10 mouse cellular contexts compared by ENCODE assay signal in the genomic region with DNA sequence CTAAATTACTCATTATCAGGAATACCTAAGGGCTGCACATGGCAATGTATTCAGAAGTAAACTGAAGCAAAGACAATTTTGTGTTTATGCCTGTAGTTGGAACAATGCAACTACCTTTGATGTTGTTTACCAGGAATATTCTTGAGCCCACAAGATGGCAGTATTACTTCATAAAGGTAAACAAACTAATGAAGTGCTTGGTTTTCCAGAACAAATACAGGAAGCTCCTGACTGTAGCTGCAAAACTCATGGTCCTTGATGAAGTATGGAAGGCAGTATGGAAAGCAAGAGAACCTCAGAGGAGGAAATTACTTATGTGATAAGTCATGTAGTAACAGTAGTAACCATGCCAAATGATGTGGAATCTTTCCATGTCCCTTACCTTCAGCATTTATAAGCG.
DNase-seq lines count a peak whose midpoint lies in the region; ATAC-seq and TF ChIP-seq lines count a peak whose summit lies in the region.
"Had no signal": no experiment of that assay in that cellular context is flagged by ENCODE, and none has a peak within 500 bp of the region (broad histone marks: within the 10 kb centered on the region; RNA-seq: fewer than 3 reads in every experiment).

No protein-coding gene starts in this region.

- TF ChIP-seq CTCF in kidney, adult 2 months (conservative IDR thresholded peaks at IDR 0.05; ENCODE audit: insufficient read depth, insufficient read length, low read depth, low read length): no peak
- TF ChIP-seq CTCF in CH12.LX (conservative IDR thresholded peaks at IDR 0.05 in 1 of 2, IDR thresholded peaks at IDR 0.05 in 1 of 2; ENCODE audit: low read depth in 2 of 2, low read length in 2 of 2): peak in 1 of 2 experiments; percentile 35; a peak in 2 of 4 replicates
- peak; percentile 63 for TF ChIP-seq CTCF in hindbrain, postnatal 0 days (IDR thresholded peaks at IDR 0.05; ENCODE audit: low read depth)

- no peaks in the 10 kb centered on the region for H3K9me3 ChIP-seq in kidney, embryonic 15.5 days (replicated peaks)
- no peaks in the 10 kb centered on the region for H3K9me3 ChIP-seq in CH12.LX (replicated peaks; ENCODE audit: low read length)
- H3K9me3 ChIP-seq in hindbrain, postnatal 0 days (ENCODE audit: low read length): no peaks in the 10 kb centered on the region

- dilution Hi-C loops in CH12.LX (cut with MboI; ENCODE audit: extremely low pct_ligation_motif_present, extremely low pct_unique_long_range_greater_than_20kb, low sequenced_read_pairs): no loop called here

- 98% methylated on average over 1 of the region's 1 CpGs for WGBS in kidney, adult 2 months
- WGBS in kidney, embryonic 15.5 days: 90% methylated on average over 1 of the region's 1 CpGs
- 95% methylated on average over 1 of the region's 1 CpGs for WGBS in hindbrain, postnatal 0 days

- H3K4me1 ChIP-seq in kidney, adult 2 months (ENCODE audit: control insufficient read depth, insufficient read depth, low read length): no peaks in the 10 kb centered on the region
- no peaks in the 10 kb centered on the region for H3K4me1 ChIP-seq in kidney, embryonic 15.5 days
- 0 out of 4 replicates have a peak, but pooled peaks cover 0 to 4% of the 10 kb centered on the region in 2 experiments for H3K4me1 ChIP-seq in CH12.LX (ENCODE audit: control insufficient read depth in 1 of 2, insufficient read depth in 2 of 2)
- no peaks in the 10 kb centered on the region for H3K4me1 ChIP-seq in hindbrain, postnatal 0 days (ENCODE audit: insufficient read depth, low read length)

- H3K79me2 ChIP-seq in CH12.LX (replicated peaks; ENCODE audit: control insufficient read depth, extremely low read depth, insufficient read depth, poor library complexity, severe bottlenecking): no peaks in the 10 kb centered on the region

- H3K4me3 ChIP-seq in kidney, adult 2 months (ENCODE audit: insufficient read depth, low read depth, low read length): no peak overlapping the region
- H3K4me3 ChIP-seq in kidney, embryonic 15.5 days (replicated peaks): no peak overlapping the region
- H3K4me3 ChIP-seq in CH12.LX (replicated peaks in 1 of 3; ENCODE audit: low read depth in 2 of 3, low read length in 2 of 3, poor library complexity in 1 of 3): no peak overlapping the region
- no peak overlapping the region for H3K4me3 ChIP-seq in hindbrain, postnatal 0 days (ENCODE audit: low read length)

- intact Hi-C loops in left cerebral cortex, postnatal 36 days (cut with DNase I): no loop called here

- H3K27me3 ChIP-seq in kidney, adult 2 months (replicated peaks; ENCODE audit: control insufficient read depth, insufficient read depth, low read length): no peaks in the 10 kb centered on the region
- no peaks in the 10 kb centered on the region for H3K27me3 ChIP-seq in kidney, embryonic 15.5 days
- H3K27me3 ChIP-seq in CH12.LX (replicated peaks): no peaks in the 10 kb centered on the region
- H3K27me3 ChIP-seq in hindbrain, postnatal 0 days (ENCODE audit: insufficient read depth, low read length): no peaks in the 10 kb centered on the region

- TF ChIP-seq POLR2A in kidney, adult 2 months (IDR thresholded peaks at IDR 0.05; ENCODE audit: low read depth, low read length): no peak
- TF ChIP-seq POLR2A in CH12.LX (IDR thresholded peaks at IDR 0.05; ENCODE audit: low read depth, low read length): no peak

- peak; percentile 31 for DNase-seq in kidney, adult 2 months
- no peak for DNase-seq in CH12.LX (ENCODE audit: extremely low read depth)
- DNase-seq in adipocyte (ENCODE audit: low spot score): peak; percentile 52
- peak; percentile 80 for DNase-seq in hindbrain, postnatal 0 days (ENCODE audit: low spot score)
- no peak for DNase-seq in left cerebral cortex, postnatal 36 days (ENCODE audit: low spot score in 2 of 2)
- DNase-seq in right cerebral cortex, postnatal 4 days: no peak
- DNase-seq: heart, postnatal 14 days; thymus, postnatal 14 days had no signal

- H3K36me3 ChIP-seq in kidney, adult 2 months (ENCODE audit: control insufficient read depth, insufficient read depth, low read length): no peaks in the 10 kb centered on the region
- H3K36me3 ChIP-seq in kidney, embryonic 15.5 days: no peaks in the 10 kb centered on the region
- H3K36me3 ChIP-seq in CH12.LX (replicated peaks in 1 of 2; ENCODE audit: control insufficient read depth in 1 of 2, insufficient read depth in 1 of 2, low read length in 1 of 2): no peaks in the 10 kb centered on the region
- no peaks in the 10 kb centered on the region for H3K36me3 ChIP-seq in hindbrain, postnatal 0 days (ENCODE audit: insufficient read depth, low read length)

- H3K27ac ChIP-seq in kidney, adult 2 months (ENCODE audit: insufficient read depth, low read depth, low read length): no peak overlapping the region
- H3K27ac ChIP-seq in kidney, embryonic 15.5 days: no peak overlapping the region
- no peak overlapping the region for H3K27ac ChIP-seq in CH12.LX (ENCODE audit: insufficient read depth, low read depth)
- no peak overlapping the region for H3K27ac ChIP-seq in hindbrain, postnatal 0 days

- no peak for TF ChIP-seq EP300 in CH12.LX (IDR thresholded peaks at IDR 0.05; ENCODE audit: low read length)

- H3K4me2 ChIP-seq in kidney, embryonic 15.5 days: no peak overlapping the region
- no peak overlapping the region for H3K4me2 ChIP-seq in CH12.LX (ENCODE audit: insufficient read depth, low read depth, poor library complexity, severe bottlenecking)
- H3K4me2 ChIP-seq in hindbrain, postnatal 0 days (ENCODE audit: low read depth, low read length): no peak overlapping the region

- no peak; the same call in 1 of the 2 replicates for ATAC-seq in kidney, embryonic 15.5 days (replicated peaks; ENCODE audit: low FRiP score)
- 0 out of 2 replicates have a peak, but pooled peaks have one; percentile 18 for ATAC-seq in hindbrain, postnatal 0 days
- ATAC-seq: activated CD4-positive, CD25-positive, alpha-beta regulatory T cell, adult 4 months had no signal

- peak; percentile 35 for TF ChIP-seq RAD21 in CH12.LX (IDR thresholded peaks at IDR 0.05; ENCODE audit: low read depth, low read length)

- in situ Hi-C loops in CH12.LX (cut with MboI; ENCODE audit: low pct_ligation_motif_present, low pct_unique_long_range_greater_than_20kb, low sequenced_read_pairs): no loop called here

- H3K9ac ChIP-seq in kidney, embryonic 15.5 days: no peak overlapping the region
- H3K9ac ChIP-seq in CH12.LX (ENCODE audit: insufficient read depth, low read depth): no peak overlapping the region
- H3K9ac ChIP-seq in hindbrain, postnatal 0 days (replicated peaks; ENCODE audit: low read length): no peak overlapping the region

TF ChIP-seq in CH12.LX, 34 proteins besides CTCF, POLR2A, EP300 and RAD21:
- no peak for TF ChIP-seq ZNF384 (IDR thresholded peaks at IDR 0.05; ENCODE audit: low read depth, low read length)
- no peak for TF ChIP-seq ZMIZ1 (IDR thresholded peaks at IDR 0.05; ENCODE audit: low read depth, low read length)
- 0 out of 2 replicates have a peak, but pooled peaks have one; percentile 6 for TF ChIP-seq SMC3 (IDR thresholded peaks at IDR 0.05; ENCODE audit: low read depth, low read length)
- TF ChIP-seq CHD1 (IDR thresholded peaks at IDR 0.05; ENCODE audit: low read depth, low read length): no peak
- TF ChIP-seq BHLHE40 (IDR thresholded peaks at IDR 0.05; ENCODE audit: low read depth, low read length): no peak
- no peak for TF ChIP-seq TBP (conservative IDR thresholded peaks at IDR 0.05; ENCODE audit: low read depth, low read length)
- TF ChIP-seq JUND (conservative IDR thresholded peaks at IDR 0.05; ENCODE audit: low read depth, low read length): no peak
- no peak for TF ChIP-seq E2F4 (IDR thresholded peaks at IDR 0.05; ENCODE audit: insufficient replicate concordance, low read depth, low read length)

Comparison
In these comparisons a context has a peak if more than half of its experiments do, and no peak if none do; other contexts are left out.
1. DNase-seq: peak in kidney, adult 2 months (single experiment), adipocyte (single experiment) and hindbrain, postnatal 0 days (single experiment); none in CH12.LX (single experiment), left cerebral cortex, postnatal 36 days (0 of 2) and right cerebral cortex, postnatal 4 days (single experiment).